Mouse (Mus musculus) intestine, embryonic 14.5 days (tissue): ENCODE data around the gene Gfy. TPM values are rescaled to one million over a fixed set of nuclear protein-coding genes. Genes with fewer than 3 reads are reported as not detected.
"Not testable (repeated sequence)": the region's sequence is repeated elsewhere in the genome, so short reads cannot be mapped to it uniquely, and the experiment has no call there.

Source experiments
- ATAC-seq: fragments of 200-750 bp; cut with Nextera tagmentation; replicated peaks from 2 replicates; pipeline ENCODE4 v1.8.0; 2017; ENCODE audit warnings: low read depth, moderate number of reproducible peaks, moderate TSS enrichment, moderate library complexity; ENCODE audit not compliant: low FRiP score, low TSS enrichment
- DNase-seq: peaks from one replicate; pipeline ENCODE4 v3.0.0-alpha.2; 2018; ENCODE audit warnings: low spot score
- H3K27ac ChIP-seq: fragments of 300-500 bp; sonication (generic); 2 replicates; pipeline ENCODE4 v1.5.1; 2014; ENCODE audit warnings: low read depth, mild to moderate bottlenecking, control low read depth
- H3K27me3 ChIP-seq: fragments of 300-500 bp; sonication (generic); replicated peaks from 2 replicates; pipeline ENCODE4 v1.6.1; 2014; ENCODE audit warnings: low read length, control low read depth; ENCODE audit not compliant: control insufficient read depth, insufficient read depth
- H3K36me3 ChIP-seq: fragments of 300-500 bp; sonication (generic); 2 replicates; pipeline ENCODE4 v1.6.1; 2014; ENCODE audit warnings: low read length, control low read depth; ENCODE audit not compliant: control insufficient read depth, insufficient read depth
- H3K4me1 ChIP-seq: fragments of 300-500 bp; sonication (generic); replicated peaks from 2 replicates; pipeline ENCODE4 v1.6.1; 2014; ENCODE audit warnings: low read length, control low read depth, mixed read lengths; ENCODE audit not compliant: control insufficient read depth, insufficient read depth
- H3K4me2 ChIP-seq: fragments of 300-500 bp; sonication (generic); 2 replicates; pipeline ENCODE4 v1.6.1; 2014; ENCODE audit warnings: low read length
- H3K4me3 ChIP-seq: fragments of 300-500 bp; sonication (generic); 2 replicates; pipeline ENCODE4 v1.5.1; 2014; ENCODE audit warnings: low read depth, low read length, control low read depth, mixed read lengths
- H3K9ac ChIP-seq: fragments of 300-500 bp; sonication (generic); 2 replicates; pipeline ENCODE4 v1.6.1; 2014; ENCODE audit warnings: mild to moderate bottlenecking, low read length
- H3K9me3 ChIP-seq: fragments of 300-500 bp; sonication (generic); 2 replicates; pipeline ENCODE4 v1.6.1; 2016; ENCODE audit warnings: low read length, control low read depth; ENCODE audit not compliant: control insufficient read depth
- WGBS: fragments of 180-500 bp; shearing (Covaris S2); extraction: QIAGEN DNeasy Blood & Tissue Kit; methylation state at CpG from one replicate; pipeline ENCODE4 v1.1.7; 2014; 5-methylcytosine and 5-hydroxymethylcytosine counted together
- polyA plus RNA-seq: library from polyadenylated mRNA; unstranded; fragments of >200 nt; fragmentation: Nextera tagmentation; extraction: Ambion mirVana; gene quantifications from 2 replicates; pipeline ENCODE4 v1.2.1, GENCODE M21; 2014

Gene Gfy
- polyA plus RNA-seq, 1 experiment from 2014 or later, result not detected

DNA sequence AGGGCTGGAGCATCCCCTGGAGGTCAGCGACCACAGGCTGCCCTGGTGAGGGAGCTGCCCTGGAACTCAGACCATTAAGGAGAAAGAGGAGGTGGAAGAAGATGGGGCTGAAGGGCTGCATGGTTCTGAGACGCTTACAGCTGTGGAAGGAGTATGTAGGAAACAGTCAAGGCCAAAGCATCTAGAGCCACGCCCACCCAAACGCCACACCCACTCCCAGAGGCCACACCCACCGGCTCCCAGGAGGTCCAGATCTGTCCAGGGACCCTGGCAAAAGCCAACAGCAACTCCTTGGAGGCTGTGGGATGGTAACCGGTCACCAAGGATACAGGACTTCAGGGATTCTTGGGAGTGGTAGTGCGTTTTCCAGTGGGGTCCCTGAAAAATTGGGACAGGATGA is 819 bp downstream of the Gfy start:
- Histone ChIP-seq H3K4me3 (no peak overlapping the region), H3K9ac (no peak overlapping the region), H3K9me3 (no peaks in the 10 kb centered on the region), H3K27me3 (peaks cover 98% of the 10 kb centered on the region), H3K36me3 (no peaks in the 10 kb centered on the region), H3K27ac (no peak overlapping the region), H3K4me2 (no peak overlapping the region), H3K4me1 (peaks cover 9% of the 10 kb centered on the region)
- ATAC-seq, result no peak
- WGBS, result 24% methylated on average over 7 of the region's 7 CpGs
- DNase-seq, result no peak

DNA sequence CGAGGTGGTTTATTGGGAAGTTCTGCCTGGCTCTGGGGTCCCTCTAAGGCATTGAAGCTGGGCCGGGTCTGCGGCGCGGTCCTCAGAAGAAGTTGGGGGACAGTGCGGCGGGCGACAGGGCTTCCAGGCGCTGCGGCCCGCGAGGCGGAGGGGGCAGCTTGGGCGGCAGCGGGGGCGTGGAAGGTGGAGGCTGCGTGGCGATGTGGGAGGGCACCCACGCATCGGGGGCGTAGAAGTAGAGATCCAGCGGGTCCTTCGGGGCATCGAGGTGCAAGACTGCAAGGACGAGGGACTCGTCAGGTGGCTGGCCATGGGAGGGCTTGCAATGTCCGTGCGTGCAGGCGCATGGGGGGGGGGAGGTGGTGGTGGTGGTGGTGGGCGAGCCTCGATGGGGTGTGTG is 3.0 kb downstream of the Gfy start:
- H3K4me3 ChIP-seq, result no peak overlapping the region; the same call in 1 of the 2 replicates
- H3K4me1 ChIP-seq, result peaks cover 5% of the 10 kb centered on the region
- H3K27me3 ChIP-seq, result peaks cover 85% of the 10 kb centered on the region
- H3K9ac ChIP-seq, result no peak overlapping the region
- peak overlapping the region; percentile 31 for H3K4me2 ChIP-seq
- ATAC-seq (no peak), DNase-seq (no peak)
- WGBS, result 3% methylated on average over 31 of the region's 31 CpGs
- no peaks in the 10 kb centered on the region; the same call in 1 of the 2 replicates for H3K9me3 ChIP-seq
- H3K36me3 ChIP-seq, result no peaks in the 10 kb centered on the region
- H3K27ac ChIP-seq, result no peak overlapping the region

DNA sequence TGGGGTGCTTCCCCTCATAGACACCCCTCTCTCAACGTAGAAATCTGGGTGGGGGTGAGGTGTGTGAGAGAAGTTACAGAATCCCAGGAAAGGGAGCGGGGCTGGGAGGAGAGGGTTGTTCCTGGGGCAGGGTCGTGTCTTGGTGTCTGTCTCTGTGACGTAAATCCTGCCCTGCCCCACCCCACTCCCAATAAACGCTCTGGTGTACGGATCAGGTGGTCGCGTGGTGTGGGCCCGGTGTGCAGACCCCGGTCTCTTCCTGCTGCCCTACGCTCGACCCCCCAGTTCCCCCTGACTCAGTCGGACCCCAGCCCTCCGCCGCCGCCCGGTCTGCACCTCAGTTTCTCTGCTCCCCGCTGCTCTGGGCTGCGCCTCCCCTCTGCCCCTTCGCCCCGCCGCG is 3.4 kb downstream of the Gfy start:
- H3K36me3 ChIP-seq, result no peaks in the 10 kb centered on the region
- ATAC-seq, result no peak
- H3K27me3 ChIP-seq, result peaks cover 81% of the 10 kb centered on the region
- no peak for DNase-seq
- H3K27ac ChIP-seq, result no peak overlapping the region
- no peak overlapping the region for H3K9ac ChIP-seq
- peak overlapping the region; percentile 31 for H3K4me2 ChIP-seq
- peaks cover 5% of the 10 kb centered on the region for H3K4me1 ChIP-seq
- no peaks in the 10 kb centered on the region; the same call in 1 of the 2 replicates for H3K9me3 ChIP-seq
- 2% methylated on average over 23 of the region's 23 CpGs for WGBS
- H3K4me3 ChIP-seq, result no peak overlapping the region; the same call in 1 of the 2 replicates

DNA sequence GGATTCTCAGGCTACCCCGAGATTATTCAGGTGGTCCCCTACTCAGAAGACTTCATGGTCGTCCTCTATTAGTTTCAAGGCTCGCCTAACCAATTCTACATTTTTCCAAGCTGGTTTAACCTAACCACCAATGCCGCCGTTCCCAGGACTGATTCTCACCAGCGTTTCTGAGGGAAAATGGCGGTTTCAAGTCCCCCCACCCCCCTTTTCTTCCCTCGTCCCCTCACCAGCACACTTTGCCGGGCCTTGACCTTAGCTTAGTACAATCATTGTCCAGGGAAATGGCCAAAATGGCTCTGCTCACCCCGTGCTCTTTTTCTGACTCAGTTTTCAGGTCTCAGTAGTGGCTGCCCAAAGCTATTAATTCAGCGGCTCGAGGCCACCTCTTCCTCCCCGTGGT is 4.0 kb downstream of the Gfy start:
- Histone ChIP-seq H3K4me2 (no peak overlapping the region), H3K27ac (no peak overlapping the region), H3K27me3 (peaks cover 76% of the 10 kb centered on the region), H3K4me1 (peaks cover 5% of the 10 kb centered on the region), H3K4me3 (no peak overlapping the region), H3K9ac (no peak overlapping the region), H3K36me3 (no peaks in the 10 kb centered on the region), H3K9me3 (peaks cover 3% of the 10 kb centered on the region)
- no peak for ATAC-seq
- DNase-seq, result no peak
- WGBS, result 3% methylated on average over 13 of the region's 13 CpGs

DNA sequence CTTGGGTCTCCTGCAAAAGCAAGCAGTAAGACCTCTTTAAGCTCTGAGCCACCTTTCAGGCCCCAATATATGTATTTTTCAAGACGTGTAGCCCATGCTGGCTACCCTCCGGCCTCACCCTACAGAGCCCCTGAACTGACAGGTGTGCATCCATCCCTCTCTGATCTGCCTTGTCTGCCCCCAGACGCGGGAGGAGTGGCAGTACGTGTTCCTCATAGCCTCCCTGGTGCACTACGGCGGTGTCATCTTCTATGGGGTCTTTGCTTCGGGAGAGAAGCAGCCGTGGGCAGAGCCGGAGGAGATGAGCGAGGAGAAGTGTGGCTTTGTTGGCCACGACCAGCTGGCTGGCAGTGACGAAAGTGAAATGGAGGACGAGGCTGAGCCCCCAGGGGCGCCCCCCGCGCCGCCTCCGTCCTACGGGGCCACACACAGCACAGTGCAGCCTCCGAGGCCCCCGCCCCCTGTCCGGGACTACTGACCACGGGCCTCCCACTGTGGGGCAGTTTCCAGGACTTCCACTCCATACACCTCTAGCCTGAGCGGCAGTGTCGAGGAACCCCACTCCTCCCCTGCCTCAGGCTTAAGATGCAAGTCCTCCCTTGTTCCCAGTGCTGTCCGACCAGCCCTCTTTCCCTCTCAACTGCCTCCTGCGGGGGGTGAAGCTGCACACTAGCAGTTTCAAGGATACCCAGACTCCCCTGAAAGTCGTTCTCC is 4.6 kb downstream of the Gfy start:
- no peaks in the 10 kb centered on the region for H3K36me3 ChIP-seq
- H3K4me3 ChIP-seq, result no peak overlapping the region
- peaks cover 72% of the 10 kb centered on the region for H3K27me3 ChIP-seq
- WGBS, result 4% methylated on average over 28 of the region's 29 CpGs
- H3K27ac ChIP-seq, result no peak overlapping the region
- 0 out of 2 replicates have a peak, but pooled peaks have one; percentile 24 for ATAC-seq
- H3K4me2 ChIP-seq, result no peak overlapping the region
- no peak overlapping the region for H3K9ac ChIP-seq
- DNase-seq, result no peak
- peaks cover 5% of the 10 kb centered on the region for H3K4me1 ChIP-seq
- H3K9me3 ChIP-seq, result peaks cover 10% of the 10 kb centered on the region

DNA sequence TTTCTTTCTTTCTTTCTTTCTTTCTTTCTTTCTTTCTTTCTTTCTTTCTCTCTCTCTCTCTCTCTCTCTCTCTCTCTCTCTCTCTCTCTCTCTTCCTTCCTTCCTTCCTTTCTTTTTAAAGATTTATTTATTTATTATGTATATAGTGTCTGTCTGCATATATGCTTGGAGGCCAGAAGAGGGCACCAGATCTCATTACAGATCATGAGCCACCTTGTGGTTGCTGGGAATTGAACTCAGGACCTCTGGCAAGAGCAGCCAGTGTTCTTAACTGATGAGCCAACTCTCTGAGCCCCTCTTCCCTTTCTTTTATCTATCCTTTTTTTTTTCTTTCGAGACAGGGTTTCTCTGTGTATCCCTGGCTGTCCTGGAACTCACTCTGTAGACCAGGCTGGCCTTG is 5.6 kb downstream of the Gfy start:
- not testable (repeated sequence) for H3K27ac ChIP-seq, H3K4me3 ChIP-seq, H3K4me1 ChIP-seq, H3K9ac ChIP-seq, ATAC-seq, DNase-seq, H3K4me2 ChIP-seq, H3K36me3 ChIP-seq
- H3K9me3 ChIP-seq, result peaks cover 19% of the 10 kb centered on the region
- WGBS, result 69% methylated on average over 1 of the region's 1 CpGs
- H3K27me3 ChIP-seq, result peaks cover 72% of the 10 kb centered on the region

DNA sequence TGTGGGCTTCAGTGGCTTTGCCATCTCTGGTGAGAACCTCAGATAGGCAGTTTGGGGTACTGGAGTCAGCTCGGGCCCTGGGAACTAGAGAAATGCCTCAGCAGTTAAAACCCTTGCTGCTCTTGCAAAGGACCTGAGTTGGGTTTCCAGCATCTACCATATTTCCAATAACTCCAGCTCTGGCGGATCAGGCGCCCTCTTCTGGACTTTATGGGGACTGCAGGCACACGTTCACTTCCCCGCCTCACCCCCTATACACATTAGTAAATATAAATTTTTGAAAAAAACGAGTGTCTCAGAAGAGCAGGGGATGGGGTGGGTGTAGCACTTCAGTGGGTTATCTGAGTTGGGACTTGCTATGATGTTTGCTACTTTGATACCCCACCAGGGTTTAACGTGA is 6.4 kb downstream of the Gfy start:
- no peak overlapping the region for H3K4me3 ChIP-seq
- peaks cover 21% of the 10 kb centered on the region for H3K9me3 ChIP-seq
- DNase-seq (no peak), ATAC-seq (no peak)
- H3K9ac ChIP-seq, result no peak overlapping the region
- H3K4me1 ChIP-seq, result peaks cover 5% of the 10 kb centered on the region
- H3K36me3 ChIP-seq, result no peaks in the 10 kb centered on the region
- 62% methylated on average over 7 of the region's 7 CpGs for WGBS
- H3K27ac ChIP-seq, result no peak overlapping the region
- H3K27me3 ChIP-seq, result peaks cover 72% of the 10 kb centered on the region
- H3K4me2 ChIP-seq, result no peak overlapping the region

DNA sequence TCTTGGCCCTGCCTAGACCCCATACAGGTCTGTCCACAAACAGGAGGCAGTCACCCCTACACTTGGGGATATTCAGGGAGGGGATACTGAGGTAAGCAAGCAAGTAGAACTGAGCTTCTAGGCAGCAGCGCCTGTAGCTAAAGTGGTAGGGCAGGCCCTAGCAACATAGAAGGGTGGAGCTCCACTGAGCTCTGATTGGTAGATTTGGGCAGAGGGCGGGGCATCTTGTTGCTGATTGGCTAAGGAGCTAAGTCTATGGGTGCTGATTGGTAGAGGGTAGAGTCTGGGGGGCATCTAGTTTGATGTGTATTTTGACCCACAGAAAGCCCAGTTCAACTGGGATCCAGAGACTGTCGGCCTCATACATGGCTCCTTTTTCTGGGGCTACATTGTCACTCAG is 9.9 kb downstream of the Gfy start:
- Histone ChIP-seq H3K4me2 (no peak overlapping the region), H3K4me3 (no peak overlapping the region), H3K36me3 (no peaks in the 10 kb centered on the region), H3K9me3 (peaks cover 21% of the 10 kb centered on the region), H3K4me1 (no peaks in the 10 kb centered on the region), H3K27ac (no peak overlapping the region), H3K27me3 (peaks cover 72% of the 10 kb centered on the region), H3K9ac (no peak overlapping the region)
- ATAC-seq, result no peak
- DNase-seq, result no peak
- WGBS, result 87% methylated on average over 3 of the region's 3 CpGs

DNA sequence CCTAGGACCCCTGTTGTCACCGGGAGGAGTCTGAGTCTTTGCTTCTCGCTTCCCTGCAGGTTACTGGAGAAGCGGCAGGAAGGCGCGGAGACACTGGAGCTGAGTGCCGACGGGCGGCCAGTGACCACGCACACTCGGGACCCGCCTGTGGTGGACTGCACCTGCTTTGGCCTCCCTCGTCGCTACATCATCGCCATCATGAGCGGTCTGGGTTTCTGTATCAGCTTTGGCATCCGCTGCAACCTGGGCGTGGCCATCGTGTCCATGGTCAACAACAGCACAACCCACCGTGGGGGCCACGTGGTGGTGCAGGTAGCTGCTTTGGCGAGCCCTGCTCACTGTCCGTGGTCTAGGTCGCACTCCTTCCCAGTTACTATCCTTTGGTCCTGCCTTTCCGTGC is 10.7 kb downstream of the Gfy start:
- H3K36me3 ChIP-seq, result no peaks in the 10 kb centered on the region
- ATAC-seq (no peak), DNase-seq (no peak)
- no peaks in the 10 kb centered on the region for H3K4me1 ChIP-seq
- no peak overlapping the region for H3K4me3 ChIP-seq
- peaks cover 21% of the 10 kb centered on the region for H3K9me3 ChIP-seq
- peaks cover 73% of the 10 kb centered on the region for H3K27me3 ChIP-seq
- 7% methylated on average over 24 of the region's 24 CpGs for WGBS
- no peak overlapping the region for H3K4me2 ChIP-seq
- no peak overlapping the region for H3K27ac ChIP-seq
- no peak overlapping the region for H3K9ac ChIP-seq
